Mouse (Mus musculus) megakaryocyte, embryonic 14.5 days (primary cell): Measurements from ENCODE around the gene Gm4779.

Experiments used
- FLI1 ChIP-seq: IDR thresholded peaks from 2 replicates; pipeline ENCODE4 v1.6.1; 2012; ENCODE audit warnings: low read length, inconsistent platforms, mixed read lengths
- GATA1 ChIP-seq: IDR thresholded peaks from 3 replicates; pipeline ENCODE4 v1.6.1; 2012; ENCODE audit warnings: mixed read lengths, low read length, inconsistent platforms, borderline replicate concordance

GRCm38 (mm10) chrX:101819163-101819562, 24.9 kb upstream of the Gm4779 start:
- TF ChIP-seq GATA1 (no peak), FLI1 (no peak)
